Comparison of ENCODE assay signal across 13 mouse cellular contexts in the genomic region with DNA sequence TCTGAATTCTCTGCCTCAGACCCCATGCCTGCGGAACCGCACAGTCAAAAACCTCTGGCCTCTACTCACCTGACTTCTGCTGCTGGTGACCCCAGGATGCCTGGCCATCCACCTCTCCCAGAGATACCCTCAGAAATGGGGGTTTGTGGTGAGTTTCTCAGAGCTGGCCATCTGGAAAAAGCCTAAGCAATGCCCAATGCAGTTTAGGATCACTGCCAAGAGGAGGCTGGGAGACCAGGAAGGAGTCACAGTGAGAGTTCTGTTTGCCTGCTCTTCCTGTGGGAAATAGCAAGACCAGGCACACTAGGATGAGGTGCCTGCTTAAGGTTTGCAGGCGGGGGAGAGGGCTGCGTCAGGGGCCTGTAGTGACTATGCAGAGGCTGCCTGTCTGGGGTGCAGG.
"Had no signal": no experiment of that assay in that cellular context is flagged by ENCODE, and none has a peak within 500 bp of the region (broad histone marks: within the 10 kb centered on the region; RNA-seq: fewer than 3 reads in every experiment).

No protein-coding gene starts in this region.

- H3K27ac ChIP-seq: limb, embryonic 15.5 days; liver, embryonic 12.5 days; midbrain, embryonic 10.5 days; neural tube, embryonic 12.5 days had no signal

- H3K27me3 ChIP-seq: limb, embryonic 15.5 days; liver, embryonic 12.5 days; neural tube, embryonic 12.5 days had no signal

- DNase-seq: kidney, postnatal 36 days; layer of hippocampus, adult 9-11 months; layer of hippocampus, postnatal 36 days; lung, embryonic 14.5 days; lung, postnatal 10 days; lung, postnatal 4 days; midbrain, embryonic 14.5 days; thymus, adult 2 months; thymus, postnatal 25 days had no signal

- H3K4me3 ChIP-seq: limb, embryonic 15.5 days; liver, embryonic 12.5 days; midbrain, embryonic 10.5 days; neural tube, embryonic 12.5 days had no signal

- H3K4me1 ChIP-seq: limb, embryonic 15.5 days; liver, embryonic 12.5 days; midbrain, embryonic 10.5 days; neural tube, embryonic 12.5 days had no signal

- H3K9me3 ChIP-seq: limb, embryonic 15.5 days; liver, embryonic 12.5 days; midbrain, embryonic 10.5 days; neural tube, embryonic 12.5 days had no signal
